Mouse (Mus musculus) heart, postnatal 0 days (tissue): ENCODE measurements around the gene Txlng. TPM values are rescaled to one million over a fixed set of nuclear protein-coding genes. Genes with fewer than 3 reads are reported as not detected.
A peak's percentile ranks its signal among the peaks of the same experiment; 100 is the strongest.

Experiments
- ATAC-seq: fragments of 200-750 bp; cut with Nextera tagmentation; 2 replicates; pipeline ENCODE4 v1.8.0; 2017; ENCODE audit warnings: low read depth, moderate number of reproducible peaks, moderate library complexity; ENCODE audit not compliant: insufficient read depth
- DNase-seq: peaks from one replicate; pipeline ENCODE4 v3.0.0-alpha.2; 2016; ENCODE audit warnings: low spot score
- H3K27ac ChIP-seq: fragments of 300-500 bp; sonication (generic); 2 replicates; pipeline ENCODE4 v1.5.1; 2014; ENCODE audit warnings: low read depth, mild to moderate bottlenecking
- H3K27me3 ChIP-seq: fragments of 300-500 bp; sonication (generic); 2 replicates; pipeline ENCODE4 v1.6.1; 2014; ENCODE audit warnings: low read length, mixed read lengths; ENCODE audit not compliant: control insufficient read depth, insufficient read depth
- H3K36me3 ChIP-seq: fragments of 300-500 bp; sonication (generic); replicated peaks from 2 replicates; pipeline ENCODE4 v1.6.1; 2014; ENCODE audit warnings: low read length, mixed read lengths; ENCODE audit not compliant: control insufficient read depth, insufficient read depth
- H3K4me1 ChIP-seq: fragments of 300-500 bp; sonication (generic); 2 replicates; pipeline ENCODE4 v1.6.1; 2014; ENCODE audit warnings: antibody characterized with exemption; ENCODE audit not compliant: control insufficient read depth, insufficient read depth
- H3K4me2 ChIP-seq: fragments of 300-500 bp; sonication (generic); 2 replicates; pipeline ENCODE4 v1.6.1; 2014; ENCODE audit warnings: low read depth, mild to moderate bottlenecking, low read length, moderate library complexity
- H3K4me3 ChIP-seq: fragments of 300-500 bp; sonication (generic); 2 replicates; pipeline ENCODE4 v1.5.1; 2014; ENCODE audit warnings: low read depth, low read length
- H3K9ac ChIP-seq: fragments of 300-500 bp; sonication (generic); replicated peaks from 2 replicates; pipeline ENCODE4 v1.6.1; 2014; ENCODE audit warnings: low read depth, low read length, mixed read lengths
- H3K9me3 ChIP-seq: fragments of 300-500 bp; sonication (generic); replicated peaks from 2 replicates; pipeline ENCODE4 v1.6.1; 2016; ENCODE audit warnings: low read length; ENCODE audit not compliant: control insufficient read depth
- CTCF ChIP-seq: IDR thresholded peaks from 2 replicates; pipeline ENCODE4 v1.5.1; 2016; ENCODE audit warnings: antibody characterized with exemption, control low read depth, low read depth
- EP300 ChIP-seq: IDR thresholded peaks from 2 replicates; pipeline ENCODE4 v1.6.1; 2016; ENCODE audit warnings: antibody characterized with exemption, low read depth
- WGBS: fragments of 180-500 bp; shearing (Covaris S2); extraction: QIAGEN DNeasy Blood & Tissue Kit; methylation state at CpG from one replicate; pipeline ENCODE4 v1.1.7; 2014; 5-methylcytosine and 5-hydroxymethylcytosine counted together
- polyA plus RNA-seq: library from polyadenylated mRNA; unstranded; fragments of >200 nt; fragmentation: Nextera tagmentation; extraction: Ambion mirVana; gene quantifications from 2 replicates; pipeline ENCODE4 v1.2.1, GENCODE M21; 2015
- total RNA-seq: library from RNA; depleted of rRNA; stranded (reverse); fragments of >200 nt; gene quantifications from 2 replicates; pipeline ENCODE4 v1.2.3, GENCODE M21; 2014; ENCODE audit warnings: low replicate concordance; rRNA removed

Txlng gene
- total RNA-seq: 8.0 and 10.7 TPM in 2 replicates
- 7.2 and 7.8 TPM in 2 replicates for polyA plus RNA-seq

- H3K4me2 ChIP-seq: peak within 1 kb of the TSS; percentile 92
- ATAC-seq (peak; percentile 98), DNase-seq (peak; percentile 91)
- no peaks in the 10 kb centered on the region for H3K27me3 ChIP-seq
- H3K4me3 ChIP-seq: peak within 1 kb of the TSS; percentile 62
- 19% methylated on average over 36 of the region's 37 CpGs for WGBS
- no peaks in the 10 kb centered on the region for H3K36me3 ChIP-seq
- TF ChIP-seq EP300: no peak
- TF ChIP-seq CTCF: no peak
- no peaks in the 10 kb centered on the region for H3K4me1 ChIP-seq
- H3K27ac ChIP-seq: peak within 1 kb of the TSS; percentile 66; the same call in 1 of the 2 replicates
- peak within 1 kb of the TSS; percentile 66 for H3K9ac ChIP-seq
- H3K9me3 ChIP-seq: no peaks in the 10 kb centered on the region
These were observed at the start of gene Txlng for GRCm38 (mm10) chrX:162829203-162829708. Txlng (minus strand) TSS chrX:162829454.

GRCm38 (mm10) chrX:162878236-162878635, 49.0 kb upstream of the Txlng start:
- no peaks in the 10 kb centered on the region for H3K27me3 ChIP-seq
- no peaks in the 10 kb centered on the region for H3K9me3 ChIP-seq
- H3K4me1 ChIP-seq: no peaks in the 10 kb centered on the region
- no peak overlapping the region for H3K4me3 ChIP-seq
- no peak overlapping the region for H3K27ac ChIP-seq
- no peak overlapping the region for H3K4me2 ChIP-seq
- no peak for TF ChIP-seq EP300
- no peak for TF ChIP-seq CTCF
- DNase-seq (no peak), ATAC-seq (no peak)
- H3K36me3 ChIP-seq: 0 out of 2 replicates have a peak, but pooled peaks cover 7% of the 10 kb centered on the region
- no peak overlapping the region for H3K9ac ChIP-seq
- WGBS: 72% methylated on average over 3 of the region's 3 CpGs

- Histone ChIP-seq H3K9ac (no peak overlapping the region), H3K27ac (no peak overlapping the region), H3K36me3 (peaks cover 14% of the 10 kb centered on the region; the same call in 1 of the 2 replicates), H3K27me3 (no peaks in the 10 kb centered on the region), H3K9me3 (no peaks in the 10 kb centered on the region), H3K4me2 (no peak overlapping the region), H3K4me1 (no peaks in the 10 kb centered on the region), H3K4me3 (no peak overlapping the region)
- 84% methylated on average over 2 of the region's 2 CpGs for WGBS
- no peak for TF ChIP-seq EP300
- TF ChIP-seq CTCF: no peak
- DNase-seq: no peak
- ATAC-seq: no peak
These were observed 44.5 kb upstream of the Txlng start for GRCm38 (mm10) chrX:162873761-162874160.

GRCm38 (mm10) chrX:162871734-162872517, 42.7 kb upstream of the Txlng start:
- peak overlapping the region; percentile 38 for H3K27ac ChIP-seq
- ATAC-seq (peak; percentile 69), DNase-seq (peak; percentile 24)
- no peak overlapping the region for H3K4me3 ChIP-seq
- no peaks in the 10 kb centered on the region for H3K9me3 ChIP-seq
- H3K27me3 ChIP-seq: no peaks in the 10 kb centered on the region
- H3K36me3 ChIP-seq: peaks cover 7% of the 10 kb centered on the region; the same call in 1 of the 2 replicates
- H3K9ac ChIP-seq: no peak overlapping the region
- 29% methylated on average over 4 of the region's 4 CpGs for WGBS
- no peaks in the 10 kb centered on the region for H3K4me1 ChIP-seq
- no peak overlapping the region for H3K4me2 ChIP-seq
- TF ChIP-seq CTCF: peak; percentile 68
- no peak for TF ChIP-seq EP300

GRCm38 (mm10) chrX:162868294-162868965, 39.2 kb upstream of the Txlng start:
- WGBS: 66% methylated on average over 3 of the region's 3 CpGs
- Histone ChIP-seq H3K27me3 (no peaks in the 10 kb centered on the region), H3K4me3 (no peak overlapping the region), H3K4me2 (no peak overlapping the region), H3K4me1 (no peaks in the 10 kb centered on the region), H3K9me3 (no peaks in the 10 kb centered on the region), H3K27ac (no peak overlapping the region), H3K9ac (no peak overlapping the region), H3K36me3 (peaks cover 11% of the 10 kb centered on the region; the same call in 1 of the 2 replicates)
- ATAC-seq (no peak), DNase-seq (no peak)
- TF ChIP-seq EP300: no peak
- TF ChIP-seq CTCF: no peak
